Mouse (Mus musculus) ES-Bruce4 (cell line): ENCODE measurements around the gene Nup210l. TPM values are rescaled to one million over a fixed set of nuclear protein-coding genes. Genes with fewer than 3 reads are reported as not detected.
A peak's percentile ranks its signal among the peaks of the same experiment; 100 is the strongest.

ENCODE experiments used
- H3K27ac ChIP-seq: 2 replicates; pipeline ENCODE4 v1.5.1; 2012; ENCODE audit warnings: low read length, inconsistent platforms; ENCODE audit not compliant: insufficient read depth
- H3K27me3 ChIP-seq: 2 replicates; pipeline ENCODE4 v1.6.1; 2012; ENCODE audit warnings: mild to moderate bottlenecking, low read length, inconsistent platforms; ENCODE audit not compliant: control insufficient read depth, poor library complexity, insufficient read depth, severe bottlenecking
- H3K36me3 ChIP-seq: 2 replicates; pipeline ENCODE4 v1.6.1; 2012; ENCODE audit warnings: inconsistent platforms, mild to moderate bottlenecking, low read length, moderate library complexity; ENCODE audit not compliant: control insufficient read depth, poor library complexity, insufficient read depth, severe bottlenecking
- H3K4me1 ChIP-seq: one replicate; pipeline ENCODE4 v1.8.1; 2011; ENCODE audit warnings: low read length; ENCODE audit not compliant: control insufficient read depth, insufficient read depth
- H3K4me3 ChIP-seq: 2 replicates; pipeline ENCODE4 v1.5.1; 2011; ENCODE audit warnings: low read depth, mild to moderate bottlenecking, low read length
- H3K9ac ChIP-seq: 2 replicates; pipeline ENCODE4 v1.6.1; 2012; ENCODE audit warnings: low read depth, mild to moderate bottlenecking, inconsistent platforms; ENCODE audit not compliant: poor library complexity, severe bottlenecking
- H3K9me3 ChIP-seq: replicated peaks from 2 replicates; pipeline ENCODE4 v1.6.1; 2012; ENCODE audit warnings: mild to moderate bottlenecking, low read length, inconsistent platforms; ENCODE audit not compliant: control insufficient read depth, poor library complexity, insufficient read depth, severe bottlenecking
- CTCF ChIP-seq: IDR thresholded peaks from one replicate; pipeline ENCODE4 v1.8.1; 2011; ENCODE audit warnings: low read depth, low read length
- EP300 ChIP-seq: IDR thresholded peaks from 2 replicates; pipeline ENCODE4 v1.6.1; 2011; ENCODE audit warnings: low read depth, low read length; ENCODE audit not compliant: insufficient read depth
- POLR2A ChIP-seq: IDR thresholded peaks from one replicate; pipeline ENCODE4 v1.8.1; 2011; ENCODE audit warnings: low read length; ENCODE audit not compliant: insufficient read depth
- polyA plus RNA-seq: library from polyadenylated mRNA; stranded (reverse); fragments of >200 nt; gene quantifications from 2 replicates; pipeline ENCODE4 v1.2.4, GENCODE M21; 2011; ENCODE audit warnings: low read depth; ENCODE audit not compliant: missing spikeins, insufficient read depth, insufficient read length

Gene Nup210l
- polyA plus RNA-seq, result 0.73 and 0.81 TPM in 2 replicates

DNA sequence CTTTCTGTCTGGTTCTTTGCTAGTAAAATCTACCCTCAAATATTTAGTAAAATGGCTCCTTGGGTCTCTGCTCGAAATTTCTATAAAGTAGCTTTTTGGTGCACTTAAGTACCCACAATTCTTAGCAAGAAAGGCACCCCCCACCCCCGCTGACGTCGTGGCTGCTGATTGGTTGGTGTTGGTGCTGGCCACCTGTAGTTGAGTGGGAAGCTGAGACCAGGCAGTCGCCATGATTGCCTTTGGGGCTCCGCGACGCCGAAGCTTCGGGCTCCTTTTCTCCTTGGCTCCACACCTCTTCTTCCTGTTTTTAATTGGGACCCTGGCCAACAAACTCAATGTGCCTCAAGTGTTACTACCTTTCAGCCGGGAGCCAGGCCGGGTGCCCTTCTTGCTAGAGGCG lies at the start of gene Nup210l:
TSS of gene Nup210l (plus strand) at position 195 of the 400 bp plus-strand sequence.
- TF ChIP-seq EP300 (no peak), POLR2A (no peak), CTCF (no peak)
- Histone ChIP-seq H3K4me3 (no peak within 1 kb of the TSS), H3K9ac (no peak within 1 kb of the TSS), H3K4me1 (peaks cover 2% of the 10 kb centered on the region), H3K27ac (no peak within 1 kb of the TSS), H3K36me3 (peaks cover 2% of the 10 kb centered on the region; the same call in 1 of the 2 replicates), H3K9me3 (no peaks in the 10 kb centered on the region), H3K27me3 (no peaks in the 10 kb centered on the region)

DNA sequence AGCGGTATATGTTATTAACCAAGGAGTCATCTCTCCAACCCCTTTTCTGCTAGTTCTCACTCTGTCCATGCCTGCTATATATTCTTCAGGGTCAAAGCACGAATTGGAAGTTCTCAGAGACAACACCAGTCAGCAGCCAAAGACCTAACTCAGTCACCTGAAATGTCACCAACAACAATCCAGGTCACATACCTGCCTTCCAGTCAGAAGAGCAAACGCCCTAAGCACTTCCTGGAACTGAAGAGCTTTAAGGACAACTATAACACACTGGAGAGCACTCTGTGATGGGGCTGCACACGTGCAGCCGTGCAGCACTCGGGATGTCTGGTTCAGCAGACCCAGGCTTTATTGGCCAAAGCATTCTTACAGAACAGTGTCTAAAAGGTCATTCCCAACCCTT lies 42.4 kb upstream of the Nup210l start:
- Histone ChIP-seq H3K4me1 (no peaks in the 10 kb centered on the region), H3K27me3 (no peaks in the 10 kb centered on the region), H3K27ac (no peak overlapping the region; the same call in 1 of the 2 replicates), H3K36me3 (peaks cover 41% of the 10 kb centered on the region), H3K9ac (no peak overlapping the region), H3K9me3 (no peaks in the 10 kb centered on the region), H3K4me3 (no peak overlapping the region)
- no peak for TF ChIP-seq CTCF
- no peak for TF ChIP-seq POLR2A
- no peak for TF ChIP-seq EP300

DNA sequence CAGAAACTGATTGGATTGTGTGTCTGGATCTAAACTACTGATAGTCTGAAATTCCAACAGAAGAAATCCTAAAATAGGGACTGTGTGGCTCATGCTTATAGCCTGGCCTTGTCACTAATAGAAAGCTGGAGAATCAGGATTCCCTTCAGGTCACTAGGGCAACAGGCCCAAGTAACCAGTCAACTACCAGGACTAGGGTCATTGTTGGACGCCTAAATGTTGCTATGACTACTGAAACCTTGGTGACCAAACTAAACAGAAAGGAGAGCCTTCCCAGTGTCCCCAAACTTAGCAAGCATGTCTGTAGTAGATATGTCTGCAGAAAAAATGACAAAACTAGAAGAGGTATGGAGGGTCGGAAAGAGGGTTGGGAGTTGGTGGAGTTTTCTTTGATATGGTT lies 41.4 kb upstream of the Nup210l start:
- Histone ChIP-seq H3K36me3 (peaks cover 32% of the 10 kb centered on the region), H3K27ac (no peak overlapping the region), H3K4me3 (no peak overlapping the region), H3K4me1 (no peaks in the 10 kb centered on the region), H3K9me3 (no peaks in the 10 kb centered on the region), H3K27me3 (no peaks in the 10 kb centered on the region), H3K9ac (no peak overlapping the region)
- no peak for TF ChIP-seq CTCF
- TF ChIP-seq POLR2A, result no peak
- TF ChIP-seq EP300, result no peak

DNA sequence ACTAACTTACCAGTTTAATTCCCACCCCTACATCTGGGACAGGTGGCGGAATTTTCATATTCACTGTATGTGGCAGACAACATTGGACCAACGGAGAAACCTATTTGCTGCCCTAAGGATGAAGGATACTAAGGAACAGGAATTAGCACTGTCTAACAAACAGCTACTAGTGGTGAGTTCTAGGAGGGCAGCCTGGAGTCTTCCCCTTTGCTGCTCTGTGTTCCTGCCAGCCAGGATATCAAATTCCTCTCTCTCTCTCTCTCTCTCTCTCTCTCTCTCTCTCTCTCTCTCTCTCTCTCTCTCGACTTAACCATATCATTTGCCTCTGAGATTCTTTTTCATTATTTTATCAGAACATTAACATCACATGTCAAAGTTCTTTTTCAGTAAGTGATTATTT lies 39.5 kb upstream of the Nup210l start:
- H3K4me3 ChIP-seq, result no peak overlapping the region
- no peaks in the 10 kb centered on the region for H3K27me3 ChIP-seq
- TF ChIP-seq CTCF (no peak), POLR2A (no peak), EP300 (no peak)
- no peaks in the 10 kb centered on the region for H3K9me3 ChIP-seq
- H3K27ac ChIP-seq, result no peak overlapping the region
- no peaks in the 10 kb centered on the region for H3K4me1 ChIP-seq
- H3K36me3 ChIP-seq, result peaks cover 20% of the 10 kb centered on the region
- no peak overlapping the region for H3K9ac ChIP-seq

DNA sequence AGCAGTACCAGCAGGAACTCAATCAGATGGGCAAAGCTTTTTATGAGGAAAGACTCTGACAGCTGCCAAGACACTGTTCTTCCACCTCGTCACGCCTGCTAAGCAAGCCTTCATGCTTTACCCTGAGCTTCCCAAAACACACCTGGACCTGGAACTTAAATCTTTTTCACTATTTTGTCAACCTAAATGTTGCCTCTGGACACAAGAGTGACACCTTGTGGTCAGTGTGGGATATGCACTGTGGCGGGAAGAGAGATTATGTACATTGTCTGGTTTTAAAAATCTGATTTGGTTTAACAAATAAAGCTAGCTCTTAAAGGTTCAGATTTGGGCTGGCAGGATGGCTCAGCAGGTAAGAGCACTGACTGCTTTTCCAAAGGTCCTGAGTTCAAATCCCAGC lies 38.4 kb upstream of the Nup210l start:
- H3K27ac ChIP-seq, result 0 out of 2 replicates have a peak overlapping the region, but pooled peaks have one; percentile 49
- no peaks in the 10 kb centered on the region for H3K9me3 ChIP-seq
- no peaks in the 10 kb centered on the region for H3K27me3 ChIP-seq
- H3K4me3 ChIP-seq, result no peak overlapping the region
- H3K4me1 ChIP-seq, result no peaks in the 10 kb centered on the region
- peak; percentile 11 for TF ChIP-seq CTCF
- TF ChIP-seq EP300, result no peak
- no peak overlapping the region for H3K9ac ChIP-seq
- H3K36me3 ChIP-seq, result peaks cover 17% of the 10 kb centered on the region

DNA sequence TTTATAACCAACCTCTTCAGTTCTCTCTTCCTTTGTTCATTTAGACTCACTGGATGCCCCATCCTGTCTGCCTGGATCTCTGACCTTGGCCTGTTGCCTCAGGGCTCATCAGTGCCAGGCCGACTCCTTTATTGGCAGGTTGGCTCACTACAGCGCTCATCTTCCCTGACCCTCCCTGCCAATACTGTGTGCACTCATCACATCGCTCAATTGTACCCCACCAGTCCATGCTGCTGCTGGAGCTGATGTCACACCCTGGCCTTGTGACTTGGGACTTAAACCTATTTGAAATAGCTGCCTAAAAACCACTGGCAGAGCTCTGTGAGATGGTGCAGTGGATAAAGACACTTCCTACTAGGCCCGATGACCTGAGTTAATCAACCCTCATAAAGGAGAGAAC lies 36.1 kb upstream of the Nup210l start:
- no peaks in the 10 kb centered on the region for H3K9me3 ChIP-seq
- TF ChIP-seq POLR2A (no peak), EP300 (no peak), CTCF (no peak)
- no peak overlapping the region for H3K9ac ChIP-seq
- no peak overlapping the region for H3K4me3 ChIP-seq
- no peaks in the 10 kb centered on the region for H3K4me1 ChIP-seq
- H3K27me3 ChIP-seq, result no peaks in the 10 kb centered on the region
- no peak overlapping the region for H3K27ac ChIP-seq
- peaks cover 2% of the 10 kb centered on the region; the same call in 1 of the 2 replicates for H3K36me3 ChIP-seq
